Mouse (Mus musculus) yolk sac, embryonic 10.5 days (tissue): ENCODE data around the gene Qrich2.
A peak's percentile ranks its signal among the peaks of the same experiment; 100 is the strongest.
"Not testable (repeated sequence)": the region's sequence is repeated elsewhere in the genome, so short reads cannot be mapped to it uniquely, and the experiment has no call there.

ENCODE experiments used
- DNase-seq: peaks from one replicate; pipeline ENCODE4 v3.0.0-alpha.2; 2017; ENCODE audit warnings: low spot score

Gene Qrich2

GRCm38 (mm10) chr11:116466141-116466540 lies at the start of gene Qrich2:
Gene Qrich2, minus strand, starts transcription at chr11:116466241.
- DNase-seq: no peak

DNA sequence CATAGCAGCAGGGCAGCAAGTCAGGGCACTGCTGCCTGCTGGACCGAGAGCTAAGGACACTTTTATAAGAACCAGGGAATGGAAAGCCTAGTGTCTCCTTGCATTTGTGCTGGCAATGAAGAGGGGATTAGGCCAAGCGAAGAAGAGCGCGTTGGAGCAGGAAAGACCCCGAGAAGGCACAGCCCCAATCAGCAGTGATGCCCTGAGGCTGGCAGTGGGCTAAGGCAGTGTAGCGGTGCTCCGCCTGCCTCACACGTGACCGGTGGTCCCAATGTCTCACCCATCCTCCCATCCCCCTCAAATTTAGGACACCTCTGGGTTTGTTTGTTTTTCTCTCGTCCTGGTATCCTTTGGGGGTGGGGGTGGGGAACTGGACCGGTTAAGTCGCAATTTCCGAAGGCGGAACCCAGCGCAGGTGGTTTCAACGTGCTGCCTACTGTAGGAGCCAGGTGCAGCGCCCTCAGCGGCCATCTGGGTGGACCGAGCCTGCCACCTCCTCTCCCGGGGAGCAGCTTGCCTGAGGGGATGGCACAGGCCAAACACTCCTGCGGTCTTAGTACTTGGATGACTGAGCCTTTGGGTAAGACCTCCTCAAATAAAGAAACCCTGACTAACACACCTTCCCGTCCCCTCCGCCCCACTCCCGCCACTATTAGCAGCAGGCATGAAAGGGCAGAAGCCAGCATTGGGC lies 49.4 kb upstream of the Qrich2 start:
- no peak for DNase-seq

DNA sequence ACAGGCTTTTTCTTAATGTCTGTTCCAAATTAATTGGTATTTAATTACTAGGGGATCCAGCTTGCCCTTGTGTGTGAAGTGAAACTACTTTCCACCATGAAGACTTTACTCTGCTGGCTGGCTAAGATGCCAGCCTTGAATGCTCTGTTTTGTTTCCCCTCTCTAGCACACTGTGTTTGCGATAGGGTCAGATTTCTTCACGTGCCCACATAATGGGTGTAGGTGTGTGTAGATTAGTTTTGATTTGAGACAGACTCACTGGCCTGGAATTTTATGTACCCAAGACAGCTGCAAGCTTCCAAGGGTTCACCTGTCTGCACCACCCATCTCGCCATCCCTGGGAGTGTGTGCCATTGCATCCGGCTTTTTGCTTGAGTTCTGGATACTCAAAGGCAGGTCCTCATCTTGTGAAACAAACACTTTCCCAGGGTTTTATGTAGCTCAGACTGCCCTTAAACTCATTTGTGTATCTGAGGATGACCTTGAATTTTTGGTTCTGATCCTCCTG lies 47.5 kb upstream of the Qrich2 start:
- no peak for DNase-seq

GRCm38 (mm10) chr11:116512987-116513386 lies 46.9 kb upstream of the Qrich2 start:
- no peak for DNase-seq

DNA sequence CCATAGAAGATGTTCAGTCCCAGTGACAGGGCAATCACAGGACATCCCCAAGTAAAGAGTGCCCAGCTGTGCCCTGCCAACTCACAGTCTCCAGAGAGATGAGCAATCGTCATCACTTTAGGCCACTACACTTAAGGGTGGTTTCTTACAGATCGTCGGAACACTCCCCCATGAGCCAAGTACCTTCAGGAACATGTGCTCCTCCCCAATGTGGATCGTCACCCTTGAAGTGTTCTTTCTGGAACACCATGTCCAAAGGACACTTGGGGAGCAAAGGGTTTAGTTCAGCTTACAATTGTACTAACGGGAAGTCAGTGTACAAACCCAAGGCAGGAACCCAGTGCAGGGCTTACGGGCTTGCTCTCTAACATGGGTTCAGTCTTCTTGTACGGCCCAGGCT lies 46.1 kb upstream of the Qrich2 start:
- no peak for DNase-seq

- DNase-seq: no peak
Observed at GRCm38 (mm10) chr11:116511301-116511868, 45.3 kb upstream of the Qrich2 start.

- no peak for DNase-seq
Observed at GRCm38 (mm10) chr11:116508689-116509088, 42.6 kb upstream of the Qrich2 start.

DNA sequence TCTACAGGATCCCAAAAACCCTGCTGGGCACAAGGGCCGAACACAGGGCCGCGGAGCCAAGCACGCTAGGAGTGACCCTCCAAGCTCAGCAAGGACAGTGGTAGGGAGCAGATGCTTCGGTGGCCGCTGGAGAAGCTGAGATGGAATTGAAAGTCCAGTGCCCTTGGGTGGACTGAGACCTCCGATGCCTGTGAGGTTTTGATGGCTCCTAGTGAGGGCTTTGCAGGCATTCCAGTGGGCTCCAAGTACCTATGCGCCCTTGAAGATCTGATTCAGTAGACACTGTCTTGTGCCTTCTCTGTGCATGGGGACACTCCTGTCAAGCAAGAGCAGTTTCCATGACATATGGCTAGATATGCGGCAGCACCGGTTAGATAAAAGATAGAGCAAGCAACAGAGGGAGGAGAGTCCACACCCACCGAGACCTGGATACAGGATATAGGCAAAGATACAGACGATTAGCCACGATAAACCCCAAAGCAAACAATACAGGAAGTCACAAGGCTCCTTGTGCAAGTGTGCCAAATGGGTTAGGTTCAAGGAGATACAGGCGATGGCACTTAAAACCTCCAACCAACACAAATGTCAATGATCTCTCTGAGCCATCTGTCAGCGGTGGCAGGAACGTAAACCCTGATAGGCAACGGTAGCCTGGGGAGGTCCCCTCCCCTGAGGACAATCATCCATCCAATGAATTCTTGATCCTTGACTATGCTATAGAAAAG lies 40.3 kb upstream of the Qrich2 start:
- no peak for DNase-seq

- DNase-seq: no peak
Observed at GRCm38 (mm10) chr11:116505573-116505972, 39.5 kb upstream of the Qrich2 start.

- DNase-seq: no peak
Observed at GRCm38 (mm10) chr11:116504516-116504915, 38.5 kb upstream of the Qrich2 start.

DNA sequence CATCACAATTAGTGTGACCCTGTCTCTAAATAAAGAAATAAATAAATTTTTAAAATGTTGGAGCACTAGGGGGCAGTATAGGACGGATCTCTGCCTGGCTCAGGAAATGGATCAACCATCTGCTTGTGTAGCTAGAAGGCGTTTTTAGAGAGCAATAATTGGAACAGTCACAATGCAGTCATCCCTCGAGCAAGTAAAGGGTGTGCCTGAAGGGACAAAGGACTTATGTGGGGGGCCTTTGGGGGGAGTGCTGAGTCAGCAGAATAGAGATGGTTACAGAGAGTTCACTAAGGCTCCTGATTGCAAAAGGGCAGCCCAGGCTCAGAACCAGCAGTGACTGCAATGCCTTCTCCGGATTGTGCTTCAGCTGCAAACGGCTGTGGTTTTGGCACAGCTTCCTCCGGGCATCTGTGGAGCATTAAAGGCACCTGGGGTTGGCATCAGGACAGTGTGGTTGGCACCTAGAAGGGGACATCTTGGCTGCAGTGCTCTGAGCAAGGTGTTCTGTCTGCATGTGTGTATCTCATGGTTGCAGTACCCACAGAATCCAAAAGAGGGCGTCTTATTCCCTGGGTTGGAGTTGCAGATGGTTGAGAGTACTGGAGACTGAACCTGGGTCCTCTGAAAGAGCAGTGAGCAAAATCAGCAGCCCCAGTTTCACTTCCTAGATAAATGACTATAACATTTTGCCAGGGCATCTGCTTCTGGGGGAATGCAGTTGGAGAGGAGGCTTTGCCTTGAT lies 35.1 kb upstream of the Qrich2 start:
- no peak for DNase-seq

DNA sequence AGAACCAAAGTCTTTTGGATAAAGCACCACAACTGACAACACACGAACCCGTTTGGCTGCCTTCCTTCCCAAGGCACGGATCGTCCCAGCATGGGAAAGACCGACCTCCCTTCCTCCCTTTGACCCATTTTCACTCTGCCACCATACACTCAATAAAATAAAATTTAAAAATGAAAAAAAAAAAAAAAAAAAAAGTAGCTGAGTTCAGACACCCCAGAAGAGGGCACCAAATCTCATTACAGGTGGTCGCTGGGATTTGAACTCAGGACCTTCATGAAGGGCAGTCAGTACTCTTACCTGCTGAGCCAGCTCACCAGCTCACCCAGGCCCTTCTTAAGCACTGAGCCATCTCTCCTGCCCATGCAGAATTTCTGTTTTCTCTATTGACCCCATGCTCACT lies 33.0 kb upstream of the Qrich2 start:
- DNase-seq: no peak

GRCm38 (mm10) chr11:116498596-116498995 lies 32.6 kb upstream of the Qrich2 start:
- no peak for DNase-seq

- no peak for DNase-seq
Observed at GRCm38 (mm10) chr11:116497313-116497712, 31.3 kb upstream of the Qrich2 start.

DNA sequence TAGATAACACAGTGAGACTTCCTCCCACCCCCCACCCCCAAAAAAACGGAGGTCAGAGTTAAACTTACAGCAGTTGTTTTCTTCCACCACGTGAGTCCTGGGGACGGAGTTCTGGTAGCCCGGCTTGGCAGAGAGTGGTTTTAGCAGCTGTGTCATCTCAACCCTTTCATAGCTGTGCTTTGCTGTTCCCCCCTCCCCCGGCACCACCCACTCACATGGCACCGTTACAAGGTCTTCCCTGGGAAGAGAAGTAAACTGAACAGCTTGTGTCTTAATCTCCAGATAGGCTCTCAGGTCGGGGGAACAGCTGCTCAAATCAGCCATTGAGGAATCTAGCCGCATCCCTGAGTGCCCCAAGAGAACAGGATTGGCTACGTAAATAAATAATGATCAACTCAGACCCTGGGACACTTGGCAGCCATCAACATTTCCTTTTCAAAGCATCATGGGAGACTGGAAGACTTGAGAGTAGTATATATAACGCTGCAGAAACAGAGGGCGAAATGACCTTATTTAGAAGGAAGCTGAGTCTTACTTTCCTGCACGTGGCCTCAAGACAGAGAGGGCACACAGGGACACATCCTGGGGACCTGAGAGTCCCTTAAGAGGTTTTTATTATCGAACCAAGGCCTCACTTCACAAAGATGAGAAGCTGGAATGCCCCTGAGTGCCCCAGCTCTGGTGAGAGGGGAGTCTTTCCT lies 28.6 kb upstream of the Qrich2 start:
- no peak for DNase-seq

GRCm38 (mm10) chr11:116493795-116494252 lies 27.8 kb upstream of the Qrich2 start, which contains the start of gene Prpsap1:
Gene Prpsap1, minus strand, starts transcription at chr11:116494202.
- DNase-seq: peak; percentile 44

DNA sequence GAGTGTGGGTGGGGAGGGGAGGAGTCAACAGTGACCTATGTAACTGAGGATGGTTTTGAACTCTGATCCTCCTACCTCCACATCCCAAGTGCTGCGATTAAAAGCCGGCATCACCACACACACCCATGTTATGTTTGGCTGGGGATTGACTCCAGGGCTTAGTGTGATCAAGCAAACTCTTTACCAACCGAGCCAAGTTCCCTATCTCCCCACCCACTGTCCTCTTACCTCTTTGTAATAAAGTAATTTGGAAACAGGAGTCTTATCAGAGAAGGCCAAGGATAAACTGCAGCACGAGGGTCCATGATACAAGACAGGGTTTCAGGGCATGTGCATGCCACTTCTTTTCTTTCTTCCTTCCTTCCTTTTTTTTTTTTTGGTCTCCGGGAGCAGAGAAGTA lies 27.1 kb upstream of the Qrich2 start:
- DNase-seq: no peak

DNA sequence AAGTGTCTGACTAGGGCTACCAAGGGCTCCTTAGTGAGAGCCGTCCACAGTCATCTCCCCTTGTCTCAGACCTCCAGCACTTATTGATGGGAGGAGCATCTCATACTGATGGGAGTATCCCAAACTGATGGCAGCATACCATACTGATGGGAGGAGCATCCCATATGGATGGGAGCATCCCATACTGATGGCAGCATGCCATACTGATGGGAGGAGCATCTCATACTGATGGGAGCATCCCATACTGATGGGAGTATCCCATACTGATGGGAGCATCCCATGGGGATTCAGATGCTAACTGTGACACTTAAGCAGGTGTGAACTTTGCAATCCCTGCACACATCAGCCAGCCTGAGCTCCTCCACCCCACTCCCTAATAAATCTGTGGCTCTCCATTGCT lies 26.5 kb upstream of the Qrich2 start:
- DNase-seq: not testable (repeated sequence)

DNA sequence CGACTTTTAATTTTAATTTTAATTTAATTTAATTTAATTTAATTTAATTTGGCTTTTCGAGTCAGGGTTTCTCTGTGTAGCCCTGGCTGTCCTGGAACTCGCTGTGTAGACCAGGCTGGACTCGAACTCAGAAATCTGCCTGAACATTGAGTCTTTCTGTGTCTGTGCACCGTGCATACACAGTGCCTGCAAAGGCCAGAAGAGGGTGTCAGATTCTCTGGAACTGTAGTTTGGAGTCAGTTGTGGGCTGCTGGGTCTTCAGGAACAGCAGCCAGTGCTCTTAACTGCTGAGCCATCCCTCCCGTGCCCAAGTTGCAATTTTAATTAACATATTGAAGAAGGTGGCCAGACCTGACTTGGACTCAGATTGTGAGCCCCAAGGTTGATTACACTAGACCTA lies 25.3 kb upstream of the Qrich2 start:
- no peak for DNase-seq

DNA sequence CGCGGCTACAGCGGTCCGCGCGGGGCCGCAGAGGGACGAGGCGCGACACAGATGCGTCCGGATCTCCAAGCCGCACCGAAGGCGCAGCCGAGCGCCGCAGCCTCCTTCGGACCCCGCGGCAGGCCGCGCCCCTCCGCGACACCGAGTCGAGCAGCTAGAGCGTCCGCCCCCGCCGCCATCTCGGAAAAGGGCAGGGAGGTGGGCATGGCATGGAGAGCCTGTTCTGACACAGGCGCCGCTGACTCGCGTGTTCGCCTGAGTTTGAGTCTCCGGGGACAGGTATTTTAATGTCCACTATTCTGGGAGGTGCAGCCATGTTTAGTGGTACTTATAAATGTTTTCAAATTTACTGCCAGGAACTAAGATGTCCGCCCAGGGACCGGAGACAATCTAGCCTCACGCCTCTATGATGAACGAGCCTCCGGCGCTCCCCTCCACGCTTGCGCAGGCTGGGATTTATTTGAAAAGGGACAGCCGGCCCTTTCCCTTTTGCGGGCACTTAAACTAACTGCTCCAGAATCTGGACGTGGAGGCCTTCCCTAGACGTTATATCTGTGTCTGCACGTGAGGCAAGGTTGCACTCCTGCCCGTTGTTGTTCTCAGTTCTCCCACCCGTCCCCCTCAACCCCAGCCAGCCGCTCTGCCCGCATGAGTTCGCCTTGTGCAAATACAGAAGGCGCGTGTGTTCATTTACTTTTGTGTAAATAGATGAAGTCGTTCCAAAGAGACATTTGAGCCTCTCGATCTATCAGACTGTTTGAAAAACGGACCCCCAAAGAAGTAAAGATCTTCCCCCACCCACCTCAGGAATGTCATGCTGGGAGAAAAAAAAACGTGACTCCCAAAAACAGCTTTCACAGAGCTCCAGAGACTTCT lies 24.4 kb upstream of the Qrich2 start:
- DNase-seq: peak; percentile 95
